Mouse (Mus musculus) erythroblast, embryonic 14.5 days (primary cell): ENCODE measurements at regions not wholly inside any gene's neighbourhood (a gene's known extent, or its start where the extent isn't known, plus 50 kb on each side); places are given as distances from the start of the nearest gene placed in this dataset.

ENCODE experiments used
- GATA1 ChIP-seq: IDR thresholded peaks from 2 replicates; pipeline ENCODE4 v1.6.1; 2012; ENCODE audit warnings: low read length, inconsistent platforms, mixed read lengths
- TAL1 ChIP-seq: IDR thresholded peaks from 3 replicates; pipeline ENCODE4 v1.6.1; 2012; ENCODE audit warnings: low read length, inconsistent platforms, mixed read lengths

DNA sequence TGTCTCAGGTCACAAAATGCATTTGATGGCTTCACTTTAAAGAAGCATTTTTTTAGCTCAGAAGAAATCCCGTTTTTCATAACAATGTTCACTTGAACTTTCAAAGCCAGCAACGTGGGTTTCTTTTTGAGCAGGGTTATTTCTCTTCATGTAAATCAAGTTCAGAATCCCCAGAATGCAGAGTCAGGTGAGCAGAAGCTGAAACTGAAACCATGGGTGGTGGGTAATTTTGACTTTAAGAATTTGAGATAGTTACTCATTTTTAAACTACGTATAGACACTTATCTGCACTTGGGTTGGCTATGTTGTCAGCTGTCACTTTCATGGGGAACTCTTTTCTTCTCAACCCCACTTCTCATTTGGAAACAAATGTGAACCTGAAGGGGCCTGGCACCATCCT lies 1827.5 kb upstream of the 5930422O12Rik start:
- TF ChIP-seq TAL1 (no peak), GATA1 (no peak)
